Mouse (Mus musculus) sigmoid colon, adult 10 weeks (tissue): ENCODE data around the gene Ormdl3. TPM values are rescaled to one million over a fixed set of nuclear protein-coding genes. Genes with fewer than 3 reads are reported as not detected.

Experiments
- polyA plus RNA-seq: library from polyadenylated mRNA; stranded (reverse); fragments of 350-450 nt; fragmentation: Illumina TruSeq; extraction: RNeasy Lipid Tissue Mini Kit (QIAGEN cat#74804); gene quantifications from one replicate; pipeline ENCODE4 v1.2.3, GENCODE M21; 2014; ENCODE audit warnings: low read depth, low replicate concordance

The Ormdl3 gene
- polyA plus RNA-seq, result 2.4 TPM

DNA sequence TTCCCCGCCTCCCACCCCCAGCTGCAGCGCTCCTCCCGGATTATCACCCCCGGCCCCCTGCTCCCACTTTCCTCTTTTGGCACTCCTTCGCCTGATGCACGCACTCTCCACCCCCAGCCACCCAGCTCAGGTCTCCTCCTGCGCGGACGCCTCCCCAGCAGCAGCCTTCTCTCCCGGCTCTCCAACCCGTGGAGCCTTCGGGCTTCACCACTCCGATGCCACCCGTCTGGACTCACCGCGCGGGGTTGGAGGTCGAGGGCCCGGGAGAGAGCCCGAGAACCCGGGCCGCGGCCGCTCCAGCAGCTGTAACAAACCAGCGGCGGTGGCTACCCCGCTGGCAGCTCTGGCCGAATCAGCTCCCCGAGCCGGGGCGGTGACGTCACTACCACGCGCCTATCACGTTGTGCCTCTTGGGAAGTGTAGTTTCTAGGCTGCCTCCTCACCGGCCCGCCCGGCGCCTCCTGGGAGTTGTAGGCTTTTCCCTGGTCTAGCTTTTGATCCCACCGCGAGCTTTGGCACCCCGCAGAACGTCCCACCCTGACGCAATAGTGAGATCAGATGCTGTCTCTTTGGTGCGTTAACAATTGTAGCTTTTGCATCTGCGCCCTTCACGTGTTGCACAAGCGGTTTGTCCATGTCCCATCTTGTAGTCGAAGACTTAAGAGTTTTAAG lies at the start of gene Ormdl3:
Gene Ormdl3, minus strand, starts transcription at position 477 of the 672 bp plus-strand sequence.

DNA sequence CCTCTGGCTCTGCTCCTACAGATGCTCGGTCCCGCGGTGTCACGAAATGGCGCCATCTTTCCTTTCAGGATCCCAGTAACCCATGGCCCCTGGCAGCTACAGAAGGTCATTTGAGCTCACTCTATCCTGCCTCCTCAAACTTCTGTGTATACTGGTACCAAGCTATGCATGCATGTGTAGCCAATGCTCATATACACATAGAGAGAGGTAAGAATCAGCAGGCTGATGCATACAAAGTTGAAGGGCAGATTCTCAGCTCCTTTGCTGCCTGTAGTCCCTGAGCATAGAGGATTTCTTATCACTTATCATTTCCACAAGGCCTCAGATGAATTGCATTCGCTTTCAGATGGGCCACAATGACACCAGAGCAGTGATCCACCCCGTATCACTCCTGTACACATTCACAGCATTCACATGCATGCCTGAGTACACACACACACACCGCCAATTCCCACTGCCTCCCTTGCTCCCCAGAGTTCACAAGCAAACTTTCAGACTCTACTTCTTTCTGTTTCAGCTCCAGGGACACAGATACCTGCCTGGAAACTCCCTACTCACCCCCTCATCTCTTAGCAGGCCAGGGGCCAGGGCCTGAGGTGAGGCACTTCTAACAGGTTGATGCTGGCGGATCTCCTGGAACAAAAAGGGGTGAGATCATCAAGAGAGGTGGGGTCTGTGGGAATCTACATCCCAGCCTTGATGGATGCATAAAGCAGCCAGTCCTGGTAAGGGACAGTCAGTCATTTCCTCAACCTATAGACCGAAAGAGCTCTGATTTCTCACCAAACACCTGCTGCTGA lies 38.6 kb upstream of the Ormdl3 start, which contains the start of the genes Gm12355 and Gsdma3:
Gene Gm12355, minus strand, starts transcription at position 51 of the 800 bp plus-strand sequence.
Gene Gsdma3, plus strand, starts transcription at position 750 of the 800 bp plus-strand sequence.

DNA sequence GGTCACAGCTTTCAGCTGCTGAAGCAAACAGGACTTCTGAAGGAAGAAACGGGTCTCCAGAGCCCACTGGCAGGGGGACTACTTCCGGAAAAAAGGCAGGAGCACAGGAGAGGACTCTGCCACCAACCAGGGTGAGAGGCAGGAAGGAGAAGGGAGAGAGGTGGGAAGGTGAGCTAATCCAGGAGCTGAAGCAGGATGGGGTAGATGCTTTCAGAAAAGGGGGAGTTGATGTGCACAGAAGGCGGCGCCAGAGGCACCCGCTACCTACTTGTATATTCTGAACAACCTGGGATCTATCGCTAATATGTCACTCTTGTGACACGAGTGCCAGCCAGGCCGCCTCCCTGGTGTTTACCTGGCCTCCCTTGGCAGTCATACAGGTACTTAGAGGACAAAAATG lies 10.8 kb upstream of the Ormdl3 start, which contains the start of gene Lrrc3c:
Gene Lrrc3c, plus strand, starts transcription at position 301 of the 400 bp plus-strand sequence.

DNA sequence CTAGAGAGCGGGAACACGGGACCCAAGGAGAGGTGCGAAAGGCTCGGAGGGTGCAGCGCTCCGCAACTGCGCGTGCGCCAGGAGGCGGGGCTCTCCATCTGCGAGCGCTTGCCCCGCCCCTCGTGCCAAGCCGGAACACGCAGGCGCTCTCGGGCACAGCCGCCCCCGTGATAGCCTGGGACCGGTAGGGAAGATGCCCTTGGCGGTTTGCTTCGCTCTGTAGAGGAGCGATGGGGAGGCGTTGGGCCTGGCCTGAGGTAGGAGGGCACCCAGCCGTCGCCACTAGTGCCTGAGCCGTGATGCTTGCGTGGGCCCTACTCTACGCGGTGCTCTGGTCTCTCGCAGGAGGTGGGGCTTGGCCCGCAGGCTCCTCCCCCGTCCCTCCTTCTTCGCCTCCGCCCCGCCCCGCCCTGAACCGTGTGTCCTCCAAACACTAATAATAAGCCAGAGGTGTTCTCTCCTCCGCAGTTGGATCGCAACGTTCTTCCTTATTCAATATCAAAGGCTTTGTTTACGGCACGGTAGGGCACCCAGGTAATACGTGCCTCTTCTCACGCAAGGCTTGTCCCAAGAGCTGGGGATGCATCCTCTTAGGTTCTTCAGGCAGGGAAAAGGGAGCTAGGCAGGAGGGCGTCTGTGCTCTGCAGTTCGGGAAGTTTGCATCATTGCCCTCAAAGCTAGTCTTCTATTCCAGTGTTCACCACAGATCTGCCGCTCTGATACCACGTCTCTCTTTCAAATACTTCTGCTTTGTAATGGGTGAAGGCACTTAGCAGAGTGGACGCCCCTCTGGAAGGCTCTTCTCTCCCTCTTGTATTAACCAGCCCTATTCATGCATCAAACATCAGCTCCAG lies 36.0 kb downstream of the Ormdl3 start, which contains the start of gene Zpbp2:
Gene Zpbp2, plus strand, starts transcription at position 123 of the 854 bp plus-strand sequence.

DNA sequence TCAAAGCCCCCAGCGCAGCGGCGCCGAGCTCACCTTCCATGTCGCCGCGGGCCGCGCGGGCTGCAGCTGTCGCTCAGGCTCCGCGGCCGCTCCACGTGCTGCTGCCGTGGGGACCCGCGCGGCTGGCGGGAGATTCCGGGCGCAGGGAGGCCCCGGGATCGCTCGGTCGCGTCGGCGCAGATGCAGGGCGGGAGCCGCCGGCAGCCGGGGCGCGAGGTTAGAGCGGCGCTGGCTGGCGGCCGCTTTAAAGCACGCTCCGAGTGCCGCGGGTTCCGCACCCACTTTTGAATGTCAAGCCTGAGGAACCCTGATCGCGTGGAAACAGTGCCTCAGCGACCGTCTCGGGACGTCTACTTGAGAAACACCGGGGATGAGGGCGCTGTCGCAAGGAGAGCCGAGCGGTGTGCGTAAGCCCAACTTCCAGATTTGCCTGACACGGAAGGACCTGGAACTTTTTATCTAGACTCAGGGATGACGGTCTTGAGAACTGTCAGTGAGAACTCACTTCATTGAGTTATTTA lies 41.4 kb downstream of the Ormdl3 start, which contains the start of gene Ikzf3:
Gene Ikzf3, minus strand, starts transcription at position 321 of the 521 bp plus-strand sequence.

Other genes starting within 250 kb of the Ormdl3 start
- gene Ppp1r1b, start 239.0 kb downstream of the Ormdl3 start, polyA plus RNA-seq, result 36.0 TPM
- gene Stard3, start 229.0 kb downstream of the Ormdl3 start, polyA plus RNA-seq, result 1.6 TPM
- not detected for gene Tcap, start 203.6 kb downstream of the Ormdl3 start, polyA plus RNA-seq
- gene Pnmt, start 200.9 kb downstream of the Ormdl3 start, polyA plus RNA-seq, result not detected
- gene Pgap3, start 186.9 kb downstream of the Ormdl3 start, polyA plus RNA-seq, result 0.35 TPM
- 5.8 TPM for gene Erbb2, start 174.9 kb downstream of the Ormdl3 start, polyA plus RNA-seq
- gene Mien1, start 148.4 kb downstream of the Ormdl3 start, polyA plus RNA-seq, result 57.1 TPM
- 8.2 TPM for gene Grb7, start 141.0 kb downstream of the Ormdl3 start, polyA plus RNA-seq
- gene Ikzf3, start 41.3 kb downstream of the Ormdl3 start, polyA plus RNA-seq, result 6.2 TPM
- 0.91 TPM for gene Zpbp2, start 36.3 kb downstream of the Ormdl3 start, polyA plus RNA-seq
- not detected for gene Lrrc3c, start 10.9 kb upstream of the Ormdl3 start, polyA plus RNA-seq
- not detected for gene Gm12355, start 38.3 kb upstream of the Ormdl3 start, polyA plus RNA-seq
- gene Gsdma3, start 39.0 kb upstream of the Ormdl3 start, polyA plus RNA-seq, result not detected
- gene Gsdma2, start 59.4 kb upstream of the Ormdl3 start, polyA plus RNA-seq, result not detected
- gene Gsdma, start 77.0 kb upstream of the Ormdl3 start, polyA plus RNA-seq, result 0.60 TPM
- gene Psmd3, start 95.2 kb upstream of the Ormdl3 start, polyA plus RNA-seq, result 12.0 TPM
- not detected for gene Csf3, start 113.9 kb upstream of the Ormdl3 start, polyA plus RNA-seq
- 5.0 TPM for gene Med24, start 142.1 kb upstream of the Ormdl3 start, polyA plus RNA-seq
- 5.7 TPM for gene Thra, start 153.3 kb upstream of the Ormdl3 start, polyA plus RNA-seq
- 3.3 TPM for gene Nr1d1, start 188.0 kb upstream of the Ormdl3 start, polyA plus RNA-seq
- gene Msl1, start 208.1 kb upstream of the Ormdl3 start, polyA plus RNA-seq, result 95.5 TPM
- 31.6 TPM for gene Casc3, start 217.5 kb upstream of the Ormdl3 start, polyA plus RNA-seq
- 33.8 TPM for gene Rapgefl1, start 249.4 kb upstream of the Ormdl3 start, polyA plus RNA-seq